Mouse (Mus musculus) hindbrain, postnatal 0 days (tissue): ENCODE results near the gene Bmp5. TPM values are rescaled to one million over a fixed set of nuclear protein-coding genes. Genes with fewer than 3 reads are reported as not detected.

Experiments
- ATAC-seq: fragments of 200-750 bp; cut with Nextera tagmentation; 2 replicates; pipeline ENCODE4 v1.8.0; 2017; ENCODE audit warnings: mild to moderate bottlenecking, moderate TSS enrichment, moderate library complexity
- DNase-seq: peaks from one replicate; pipeline ENCODE4 v3.0.0-alpha.2; 2015; ENCODE audit warnings: low spot score
- H3K27ac ChIP-seq: fragments of 300-500 bp; sonication (generic); 2 replicates; pipeline ENCODE4 v1.5.1; 2014; ENCODE audit warnings: mild to moderate bottlenecking
- H3K27me3 ChIP-seq: fragments of 300-500 bp; sonication (generic); 2 replicates; pipeline ENCODE4 v1.6.1; 2014; ENCODE audit warnings: low read length, mixed read lengths; ENCODE audit not compliant: insufficient read depth
- H3K36me3 ChIP-seq: fragments of 300-500 bp; sonication (generic); 2 replicates; pipeline ENCODE4 v1.6.1; 2014; ENCODE audit warnings: low read length, mixed read lengths; ENCODE audit not compliant: insufficient read depth
- H3K4me1 ChIP-seq: fragments of 300-500 bp; sonication (generic); 2 replicates; pipeline ENCODE4 v1.6.1; 2014; ENCODE audit warnings: antibody characterized with exemption, low read length, mixed read lengths; ENCODE audit not compliant: insufficient read depth
- H3K4me2 ChIP-seq: fragments of 300-500 bp; sonication (generic); 2 replicates; pipeline ENCODE4 v1.6.1; 2014; ENCODE audit warnings: low read depth, mild to moderate bottlenecking, low read length, moderate library complexity, mixed read lengths
- H3K4me3 ChIP-seq: fragments of 300-500 bp; sonication (generic); 2 replicates; pipeline ENCODE4 v1.5.1; 2014; ENCODE audit warnings: low read length
- H3K9ac ChIP-seq: fragments of 300-500 bp; sonication (generic); replicated peaks from 2 replicates; pipeline ENCODE4 v1.6.1; 2014; ENCODE audit warnings: mild to moderate bottlenecking, low read length, moderate library complexity, mixed read lengths
- H3K9me3 ChIP-seq: fragments of 300-500 bp; sonication (generic); 2 replicates; pipeline ENCODE4 v1.6.1; 2016; ENCODE audit warnings: low read length, mixed read lengths
- CTCF ChIP-seq: IDR thresholded peaks from 2 replicates; pipeline ENCODE4 v1.5.1; 2016; ENCODE audit warnings: antibody characterized with exemption, control low read depth, low read depth
- WGBS: fragments of 180-500 bp; shearing (Covaris S2); extraction: QIAGEN DNeasy Blood & Tissue Kit; methylation state at CpG from one replicate; pipeline ENCODE4 v1.1.7; 2014; 5-methylcytosine and 5-hydroxymethylcytosine counted together
- polyA plus RNA-seq: library from polyadenylated mRNA; unstranded; fragments of >200 nt; fragmentation: Nextera tagmentation; extraction: Ambion mirVana; gene quantifications from 2 replicates; pipeline ENCODE4 v1.2.1, GENCODE M21; 2015
- total RNA-seq: library from RNA; depleted of rRNA; stranded (reverse); fragments of >200 nt; gene quantifications from 2 replicates; pipeline ENCODE4 v1.2.3, GENCODE M21; 2014

Bmp5 gene
- total and polyA plus RNA-seq, 2 experiments from 2014 or later, result 1.9 to 2.3 TPM

DNA sequence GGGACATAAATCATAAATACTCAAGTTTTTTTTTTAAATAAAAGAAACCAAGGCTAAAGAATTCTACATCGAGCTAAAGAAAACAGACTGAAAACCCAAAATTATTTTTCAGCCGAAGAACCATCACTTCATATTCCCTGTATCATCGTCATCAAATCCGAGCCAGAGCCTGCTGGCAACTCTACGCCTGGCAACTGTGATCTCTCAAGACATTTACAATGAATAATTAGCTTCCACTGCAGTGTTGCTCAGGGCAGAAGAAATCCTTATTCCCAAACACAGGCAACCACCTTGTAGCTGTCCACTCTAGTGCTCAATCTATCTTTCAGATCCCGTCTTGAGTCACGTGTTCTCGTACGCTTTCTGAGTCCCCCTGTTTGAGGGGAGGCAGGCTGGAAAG, 126.1 kb downstream of the Bmp5 start:
- H3K27ac ChIP-seq, result no peak overlapping the region
- H3K9ac ChIP-seq, result no peak overlapping the region
- H3K4me3 ChIP-seq, result no peak overlapping the region
- no peaks in the 10 kb centered on the region for H3K9me3 ChIP-seq
- DNase-seq (peak; percentile 35), ATAC-seq (0 out of 2 replicates have a peak, but pooled peaks have one; percentile 24)
- TF ChIP-seq CTCF, result no peak
- no peaks in the 10 kb centered on the region for H3K4me1 ChIP-seq
- H3K36me3 ChIP-seq, result no peaks in the 10 kb centered on the region
- H3K4me2 ChIP-seq, result no peak overlapping the region
- H3K27me3 ChIP-seq, result no peaks in the 10 kb centered on the region
- 61% methylated on average over 9 of the region's 9 CpGs for WGBS

DNA sequence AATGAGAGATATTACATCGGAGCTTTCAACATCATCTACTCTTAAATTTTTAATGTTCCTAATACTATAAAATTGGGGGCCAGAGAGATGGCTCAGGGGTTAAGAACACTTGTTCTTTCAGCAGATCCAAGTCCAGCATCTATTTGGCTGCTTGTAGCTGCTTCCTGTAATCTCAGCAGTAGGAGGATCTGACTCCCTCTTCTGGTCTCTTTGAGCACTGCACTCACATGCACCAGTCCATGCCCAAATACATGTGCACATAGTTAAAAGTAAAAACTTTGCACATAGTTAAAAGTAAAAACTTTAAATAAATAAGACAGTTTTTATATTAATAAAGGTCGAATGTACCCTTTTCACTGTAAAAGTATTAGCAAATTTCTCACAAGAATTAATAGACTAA, 130.3 kb downstream of the Bmp5 start:
- H3K27me3 ChIP-seq, result no peaks in the 10 kb centered on the region
- DNase-seq (no peak), ATAC-seq (no peak)
- no peaks in the 10 kb centered on the region for H3K36me3 ChIP-seq
- 56% methylated on average over 2 of the region's 2 CpGs for WGBS
- H3K4me1 ChIP-seq, result no peaks in the 10 kb centered on the region
- no peak overlapping the region for H3K27ac ChIP-seq
- TF ChIP-seq CTCF, result peak; percentile 37
- H3K4me2 ChIP-seq, result no peak overlapping the region
- no peak overlapping the region for H3K4me3 ChIP-seq
- H3K9me3 ChIP-seq, result no peaks in the 10 kb centered on the region
- no peak overlapping the region for H3K9ac ChIP-seq

DNA sequence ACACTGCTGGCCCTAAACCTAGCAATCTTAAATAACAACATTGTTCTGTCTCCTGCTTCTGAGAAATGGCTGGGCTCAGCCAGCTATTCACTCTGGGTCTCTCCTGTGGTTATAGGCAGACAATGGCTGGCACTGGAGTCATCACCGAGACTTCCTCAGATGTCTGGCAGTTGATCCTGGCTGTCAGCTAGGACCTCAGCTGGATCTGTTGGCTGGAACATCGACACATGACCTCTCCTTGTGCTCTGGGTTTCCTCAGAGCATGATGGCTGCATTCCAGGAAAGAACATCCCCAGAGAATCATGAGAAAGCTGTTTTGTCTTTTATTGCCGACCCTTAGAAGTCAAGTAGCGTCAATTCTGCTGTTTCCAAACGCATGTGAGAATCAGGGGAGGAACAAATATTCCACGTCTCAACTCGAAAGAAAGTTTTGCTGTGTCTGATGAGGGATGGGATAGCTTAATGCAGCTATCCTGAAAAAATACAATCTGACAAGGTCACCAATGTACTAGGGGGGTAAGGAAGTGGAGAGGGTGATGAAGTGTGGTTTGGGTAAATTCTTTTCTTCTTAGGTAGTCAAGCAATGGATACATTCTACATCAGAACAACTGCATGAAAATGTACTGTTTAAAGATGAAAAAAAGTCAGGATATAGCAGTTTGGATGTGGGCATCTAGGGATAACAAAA, 135.1 kb downstream of the Bmp5 start:
- H3K4me2 ChIP-seq, result no peak overlapping the region
- TF ChIP-seq CTCF, result no peak
- no peak overlapping the region for H3K9ac ChIP-seq
- no peak overlapping the region for H3K27ac ChIP-seq
- H3K36me3 ChIP-seq, result no peaks in the 10 kb centered on the region
- ATAC-seq, result peak; percentile 92
- DNase-seq, result peak; percentile 81
- WGBS, result 20% methylated on average over 7 of the region's 7 CpGs
- no peaks in the 10 kb centered on the region for H3K4me1 ChIP-seq
- no peaks in the 10 kb centered on the region for H3K9me3 ChIP-seq
- no peak overlapping the region for H3K4me3 ChIP-seq
- no peaks in the 10 kb centered on the region for H3K27me3 ChIP-seq

DNA sequence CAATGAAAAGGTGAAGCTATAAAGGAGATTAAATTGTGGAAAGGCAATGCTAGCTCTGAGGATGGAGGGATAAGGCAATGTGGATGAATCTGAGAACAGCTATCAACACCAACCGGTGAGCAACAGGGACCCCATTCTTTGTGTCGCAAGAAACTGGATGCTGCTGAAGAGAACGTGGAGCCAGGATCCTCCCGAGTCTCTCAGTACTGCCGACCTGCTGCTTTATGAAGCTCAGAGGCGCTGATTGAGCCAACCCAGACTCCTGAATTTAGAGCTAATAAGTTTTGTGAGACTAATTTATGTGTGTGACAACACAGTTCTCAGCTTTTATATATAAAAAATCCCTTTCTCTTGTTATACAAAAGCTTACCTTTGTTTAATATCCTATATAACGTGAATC, 136.4 kb downstream of the Bmp5 start:
- Histone ChIP-seq H3K4me2 (no peak overlapping the region), H3K27ac (no peak overlapping the region), H3K4me1 (no peaks in the 10 kb centered on the region), H3K4me3 (no peak overlapping the region), H3K27me3 (no peaks in the 10 kb centered on the region), H3K9me3 (no peaks in the 10 kb centered on the region), H3K36me3 (no peaks in the 10 kb centered on the region), H3K9ac (no peak overlapping the region)
- WGBS, result 57% methylated on average over 7 of the region's 7 CpGs
- no peak for TF ChIP-seq CTCF
- ATAC-seq (no peak), DNase-seq (no peak)

DNA sequence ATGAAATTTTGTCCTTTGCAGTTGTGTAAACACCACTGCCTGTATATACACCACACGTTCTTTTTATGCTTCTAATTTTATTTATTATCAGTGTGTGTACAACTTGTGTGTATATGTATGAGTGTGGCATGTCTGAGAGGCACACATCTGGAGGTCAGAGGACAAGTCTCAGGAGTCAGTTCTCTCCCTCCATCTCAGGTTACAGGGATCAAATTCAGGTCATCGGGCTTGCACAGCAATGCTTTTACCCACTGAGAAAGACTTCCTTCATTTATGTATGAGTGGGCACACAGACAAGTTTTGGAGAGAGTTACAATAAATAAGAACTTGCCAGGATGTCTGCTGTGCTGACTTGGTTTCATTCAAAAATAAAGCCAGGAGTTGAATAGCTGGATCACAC, 140.9 kb downstream of the Bmp5 start:
- no peaks in the 10 kb centered on the region for H3K9me3 ChIP-seq
- no peak overlapping the region for H3K9ac ChIP-seq
- 60% methylated on average over 2 of the region's 2 CpGs for WGBS
- H3K4me3 ChIP-seq, result no peak overlapping the region
- no peaks in the 10 kb centered on the region for H3K27me3 ChIP-seq
- H3K27ac ChIP-seq, result no peak overlapping the region
- H3K4me1 ChIP-seq, result no peaks in the 10 kb centered on the region
- ATAC-seq (no peak), DNase-seq (no peak)
- TF ChIP-seq CTCF, result no peak
- H3K4me2 ChIP-seq, result no peak overlapping the region
- H3K36me3 ChIP-seq, result no peaks in the 10 kb centered on the region

DNA sequence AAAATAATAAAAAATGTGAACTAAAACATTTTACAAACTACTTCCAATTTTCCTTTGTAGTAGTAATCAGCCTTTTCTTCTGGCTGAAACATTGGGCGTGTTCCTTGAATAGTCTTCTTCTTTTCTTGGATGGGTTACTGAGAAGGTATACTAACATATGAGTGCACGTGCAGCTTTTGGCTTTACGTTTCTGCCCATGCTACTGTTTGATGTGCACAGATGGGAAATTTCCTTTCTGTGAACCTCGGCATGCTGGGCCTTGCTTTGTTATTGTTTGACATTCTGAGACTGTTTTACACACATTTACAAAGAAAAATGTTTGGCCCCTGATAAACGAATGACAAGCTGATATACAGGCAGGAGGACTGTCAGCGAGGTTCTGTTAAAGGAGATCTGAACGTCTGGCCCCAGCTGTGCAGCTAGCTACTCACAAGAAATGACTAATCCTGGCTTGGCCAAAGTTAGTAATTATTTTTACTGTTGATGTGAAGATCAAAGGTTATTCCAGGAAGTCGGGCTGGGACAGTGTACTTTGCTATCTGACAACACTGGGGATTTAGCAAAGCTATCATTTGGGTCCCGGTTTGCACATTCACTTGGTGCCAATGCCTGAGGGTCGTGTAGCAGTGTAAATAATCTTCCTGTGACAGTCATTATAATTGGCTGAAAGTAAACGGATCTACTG, 152.2 kb downstream of the Bmp5 start:
- no peaks in the 10 kb centered on the region for H3K36me3 ChIP-seq
- 62% methylated on average over 11 of the region's 11 CpGs for WGBS
- no peaks in the 10 kb centered on the region for H3K4me1 ChIP-seq
- H3K4me2 ChIP-seq, result no peak overlapping the region
- TF ChIP-seq CTCF, result no peak
- no peak overlapping the region for H3K4me3 ChIP-seq
- H3K27ac ChIP-seq, result no peak overlapping the region
- no peaks in the 10 kb centered on the region for H3K9me3 ChIP-seq
- H3K27me3 ChIP-seq, result no peaks in the 10 kb centered on the region
- H3K9ac ChIP-seq, result no peak overlapping the region
- no peak for ATAC-seq
- DNase-seq, result no peak

DNA sequence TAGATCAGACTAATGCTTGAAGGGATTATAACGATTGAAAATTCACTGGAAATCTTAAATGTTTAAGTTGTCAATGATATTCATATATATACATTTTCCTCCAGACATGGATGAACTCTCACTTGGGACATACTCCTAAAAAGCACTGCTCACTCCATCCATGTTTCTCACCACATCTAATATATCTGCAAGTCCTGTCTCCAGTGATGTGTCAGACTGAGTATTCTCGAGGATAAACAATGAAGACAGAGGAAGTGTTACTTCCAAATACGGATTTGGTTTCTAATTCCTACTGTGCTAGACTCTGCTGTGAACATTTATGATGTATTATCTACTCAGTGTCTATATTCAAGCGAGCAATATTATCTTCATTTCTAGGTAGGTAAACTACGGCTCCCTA, 152.9 kb downstream of the Bmp5 start:
- Histone ChIP-seq H3K4me1 (no peaks in the 10 kb centered on the region), H3K27me3 (no peaks in the 10 kb centered on the region), H3K9me3 (no peaks in the 10 kb centered on the region), H3K4me2 (no peak overlapping the region), H3K9ac (no peak overlapping the region), H3K36me3 (no peaks in the 10 kb centered on the region), H3K4me3 (no peak overlapping the region), H3K27ac (no peak overlapping the region)
- WGBS, result 76% methylated on average over 5 of the region's 5 CpGs
- ATAC-seq (no peak), DNase-seq (no peak)
- no peak for TF ChIP-seq CTCF
